Mouse (Mus musculus) bone marrow, adult 2 months (tissue): ENCODE results near the gene Rhbdf1.

Experiments
- CTCF ChIP-seq: fragments of 200-500 bp; IDR thresholded peaks from 2 replicates; pipeline ENCODE4 v1.5.1; 2011; ENCODE audit warnings: low read length, control low read depth; ENCODE audit not compliant: control insufficient read depth, insufficient read depth
- POLR2A ChIP-seq: fragments of 200-500 bp; IDR thresholded peaks from 2 replicates; pipeline ENCODE4 v1.6.1; 2011; ENCODE audit warnings: low read depth, mild to moderate bottlenecking, control low read depth, low read length, borderline replicate concordance; ENCODE audit not compliant: control insufficient read depth

- TF ChIP-seq CTCF (no peak), POLR2A (no peak)
These were observed 40.9 kb downstream of the Rhbdf1 start for GRCm38 (mm10) chr11:32181246-32181645.
